Mouse (Mus musculus): ENCODE measurements around the gene Gata1.

DNA sequence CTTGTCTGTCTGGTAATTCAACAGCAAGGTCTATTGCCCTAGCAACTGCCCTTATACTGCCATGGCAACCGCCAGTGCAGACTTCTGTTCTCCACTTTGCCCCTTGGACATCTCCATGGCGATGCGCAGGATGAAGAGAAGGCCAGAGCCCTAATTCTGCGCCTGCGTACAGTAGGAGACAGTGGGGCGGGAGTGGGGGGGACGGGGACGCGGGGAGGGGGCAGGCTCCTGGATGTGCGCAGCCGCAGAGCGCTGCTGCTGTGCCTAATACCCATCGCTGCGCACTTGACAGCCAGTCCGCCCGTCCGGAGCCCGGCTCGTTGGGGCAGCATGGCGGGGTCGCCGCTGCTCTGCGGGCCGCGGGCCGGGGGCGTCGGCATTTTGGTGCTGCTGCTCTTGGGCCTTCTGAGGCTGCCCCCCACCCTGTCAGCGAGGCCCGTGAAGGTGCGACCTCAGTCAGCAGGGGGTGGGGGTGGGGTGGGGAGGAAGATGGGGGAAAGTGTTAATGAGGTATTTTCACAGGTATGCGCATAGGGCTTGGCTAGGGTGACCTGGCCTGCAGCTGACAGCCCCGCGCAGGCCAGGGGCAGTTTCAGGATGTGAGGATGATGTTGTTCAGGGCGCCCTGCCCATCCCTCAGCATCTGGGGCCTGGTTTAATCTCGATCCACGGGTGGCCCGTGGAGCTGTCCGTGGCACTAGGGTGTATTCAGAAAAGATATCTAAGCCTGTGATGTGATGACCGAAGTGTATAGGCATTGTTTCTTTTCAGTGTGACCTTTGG lies 58.1 kb downstream of the Gata1 start, which contains the start of gene Pcsk1n:
- TF ChIP-seq CTCF (conservative IDR thresholded peaks at IDR 0.05 in 1 of 2, IDR thresholded peaks at IDR 0.05 in 1 of 2; ENCODE audit: low read depth in 2 of 2, low read length in 2 of 2) (no peak), EP300 (IDR thresholded peaks at IDR 0.05; ENCODE audit: low read length) (no peak), TBP (conservative IDR thresholded peaks at IDR 0.05; ENCODE audit: low read depth, low read length) (no peak), SIN3A (IDR thresholded peaks at IDR 0.05; ENCODE audit: low read length) (no peak), TCF12 (IDR thresholded peaks at IDR 0.05; ENCODE audit: low read depth, low read length) (no peak)
